Mouse (Mus musculus) spleen, embryonic (tissue): ENCODE results near the gene Clec4g.

Source experiments
- CTCF ChIA-PET: fragments of 350-600 bp; sonication (Branson Sonifier 250); formaldehyde crosslinking; loops from one replicate; lab custom pipeline; 2022; lab: Charles Lee

The Clec4g gene

DNA sequence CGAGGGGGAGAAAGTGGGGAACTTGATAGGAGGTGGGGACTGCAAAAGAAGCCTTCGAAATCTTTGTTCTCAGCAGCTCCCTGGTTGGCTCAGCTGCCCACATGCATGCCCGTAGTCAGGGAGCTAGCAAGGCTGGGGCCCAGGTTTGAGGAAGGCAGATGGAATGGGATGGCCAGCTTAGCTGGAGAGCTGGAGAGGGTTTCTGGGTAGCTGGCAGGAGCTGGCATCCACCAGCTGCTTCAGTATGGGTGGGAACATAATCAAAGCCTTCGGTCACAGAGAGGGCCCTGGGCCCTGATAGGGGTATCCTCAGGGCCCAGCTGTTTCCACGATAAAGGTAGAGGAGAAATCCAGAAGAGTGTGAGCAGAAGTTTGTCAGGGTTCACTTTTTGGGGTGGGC is 38.0 kb downstream of the Clec4g start:
- CTCF ChIA-PET = interaction anchor here (0.7 kb wide), 1 partner anchor 64 kb away, joined by 3 read pairs; no protein-coding TSS in a partner anchor

DNA sequence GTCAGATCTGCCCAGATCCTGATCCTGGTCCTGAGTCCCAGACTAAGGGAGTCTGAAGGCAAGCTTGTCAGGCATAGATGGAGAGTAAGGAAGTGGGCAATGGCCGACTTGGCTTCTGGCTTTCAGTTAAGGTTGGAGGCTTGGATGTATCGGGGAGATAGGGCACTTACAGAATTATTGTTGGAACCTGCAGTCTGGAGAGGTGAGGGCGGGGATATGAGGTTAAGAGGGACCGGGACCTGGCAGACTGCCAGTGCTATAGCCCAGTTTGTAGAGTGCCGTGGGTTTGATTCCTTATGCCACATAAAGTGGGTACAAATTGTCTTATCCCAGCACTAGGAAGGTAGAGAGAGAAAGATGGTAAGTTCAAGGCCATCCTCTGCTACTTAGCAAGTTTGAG is 40.8 kb downstream of the Clec4g start:
- CTCF ChIA-PET = no interaction called here

DNA sequence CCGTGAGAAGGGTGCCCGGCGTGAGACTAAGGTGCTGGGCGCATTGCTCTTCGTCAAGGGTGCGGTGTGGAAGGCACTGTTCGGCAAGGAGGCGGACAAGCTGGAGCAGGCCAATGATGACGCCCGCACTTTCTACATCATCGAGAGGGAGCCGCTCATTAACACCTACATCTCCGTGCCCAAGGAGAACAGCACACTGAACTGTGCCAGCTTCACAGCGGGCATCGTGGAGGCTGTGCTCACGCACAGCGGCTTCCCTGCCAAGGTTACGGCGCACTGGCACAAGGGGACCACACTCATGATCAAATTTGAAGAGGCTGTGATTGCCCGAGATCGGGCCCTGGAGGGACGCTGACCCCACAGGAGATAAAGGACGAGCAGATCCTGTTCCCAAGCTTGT is 41.2 kb downstream of the Clec4g start:
- CTCF ChIA-PET = no interaction called here

GRCm38 (mm10) chr8:3678831-3679230 is 41.6 kb downstream of the Clec4g start:
- CTCF ChIA-PET = no interaction called here

DNA sequence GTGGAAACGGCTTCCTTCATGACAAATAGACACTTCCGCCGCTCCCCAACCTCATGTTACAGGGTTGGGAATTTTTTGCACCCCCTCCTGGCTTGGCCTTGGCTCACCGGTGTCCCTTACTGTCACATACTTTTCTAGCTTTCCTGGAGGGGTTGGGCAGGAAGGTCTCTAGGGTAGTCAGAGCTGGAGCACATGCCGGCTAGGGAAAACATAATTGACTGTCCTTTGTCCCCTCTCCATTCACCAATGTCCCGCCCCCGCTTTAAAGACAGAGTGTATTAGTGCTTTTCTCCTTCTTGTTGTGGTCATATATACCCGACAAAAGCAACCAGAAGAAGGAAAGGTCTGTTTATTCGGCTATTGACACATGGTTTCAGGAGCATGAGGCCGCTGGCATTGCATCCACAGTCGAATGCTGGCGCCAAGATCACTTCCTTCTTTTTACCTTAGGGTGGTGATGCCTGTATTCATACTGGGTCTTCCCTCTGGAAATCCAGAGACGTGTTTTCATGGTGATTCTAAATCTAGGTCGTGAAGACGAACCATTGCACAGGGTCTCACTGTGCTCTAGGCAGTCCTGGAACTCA is 43.4 kb downstream of the Clec4g start:
- CTCF ChIA-PET = no interaction called here

GRCm38 (mm10) chr8:3676131-3676992 is 44.1 kb downstream of the Clec4g start, which contains the start of gene Trappc5:
Gene Trappc5 (plus strand): TSS chr8:3676299.
- CTCF ChIA-PET = no interaction called here

DNA sequence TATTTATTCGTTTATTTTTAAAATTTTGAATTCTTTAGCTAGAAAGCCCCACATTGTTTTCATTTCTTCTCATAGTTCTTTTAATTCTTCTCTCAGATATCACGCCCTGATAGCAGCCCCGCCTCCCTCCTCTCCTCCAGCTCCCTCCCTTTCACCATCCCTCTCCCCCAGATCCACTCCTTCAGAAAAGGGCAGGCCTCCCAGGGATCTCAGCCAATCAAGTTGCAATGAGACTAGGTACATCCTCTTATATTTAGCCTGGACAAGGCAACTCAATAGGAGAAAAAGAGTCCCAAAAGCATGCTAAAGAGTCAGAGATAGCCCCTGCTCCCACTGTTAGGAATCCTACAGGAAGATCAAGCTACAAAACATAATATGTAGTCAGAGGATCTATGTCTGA is 45.8 kb downstream of the Clec4g start:
- CTCF ChIA-PET = interaction anchor here (0.5 to 0.7 kb wide), 2 partner anchors 26 to 34 kb away, joined by 8 read pairs; no protein-coding TSS in a partner anchor

GRCm38 (mm10) chr8:3671980-3672491 is 48.4 kb downstream of the Clec4g start, which contains the start of gene Fcor:
Gene Fcor (minus strand): TSS chr8:3672362.
- CTCF ChIA-PET = interaction anchor here (0.5 to 1.1 kb wide), 6 partner anchors 24 to 320 kb away, joined by 3 to 12 read pairs (median 4); no protein-coding TSS in a partner anchor

DNA sequence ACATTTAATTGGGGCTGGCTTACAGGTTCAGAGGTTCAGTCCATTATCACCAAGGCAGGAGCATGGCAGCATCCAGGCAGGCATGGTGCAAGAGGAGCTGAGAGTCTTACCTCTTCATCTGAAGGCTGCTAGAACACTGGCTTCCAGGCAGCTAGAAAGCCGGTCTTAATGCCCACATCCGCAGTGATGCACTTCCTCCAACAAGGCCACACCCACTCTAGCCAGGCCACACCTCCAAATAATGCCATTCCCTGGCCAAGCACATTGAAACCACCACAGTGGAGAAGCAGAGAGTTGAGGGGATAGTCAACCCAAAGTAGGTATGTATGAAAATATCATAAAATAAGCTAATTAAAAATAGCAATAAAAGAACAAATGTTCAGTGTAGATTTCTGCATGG is 50.1 kb downstream of the Clec4g start:
- CTCF ChIA-PET = interaction anchor here (1.0 kb wide), 1 partner anchor 111 kb away, joined by 3 read pairs; no protein-coding TSS in a partner anchor

- CTCF ChIA-PET = no interaction called here
These were observed 54.9 kb downstream of the Clec4g start, which contains the start of gene Mcemp1 for GRCm38 (mm10) chr8:3665507-3665906. Gene Mcemp1 (plus strand): TSS chr8:3665754.

DNA sequence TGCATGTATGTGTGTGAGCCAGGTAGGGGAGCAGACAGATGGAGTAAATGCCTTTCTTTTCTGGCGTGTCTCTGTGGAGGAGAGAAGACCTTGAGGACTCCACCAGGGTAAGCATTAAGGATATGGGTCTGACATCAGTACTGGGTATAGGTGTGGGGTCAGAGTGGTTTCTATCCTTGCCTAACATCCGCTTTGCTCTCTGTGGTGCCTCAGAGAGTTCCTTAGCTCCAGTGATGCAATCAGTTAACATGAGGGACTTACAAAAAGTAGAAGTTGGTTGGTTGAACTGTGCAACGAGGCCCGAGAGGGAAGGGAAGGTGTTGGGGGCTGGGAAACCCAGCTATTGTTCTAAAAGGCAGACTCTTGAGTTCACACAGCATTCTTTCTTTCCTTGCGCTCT is 56.0 kb downstream of the Clec4g start:
- CTCF ChIA-PET = interaction anchor here (0.6 to 1.1 kb wide), 3 partner anchors 32 to 594 kb away, joined by 3 to 4 read pairs (median 4); no protein-coding TSS in a partner anchor

DNA sequence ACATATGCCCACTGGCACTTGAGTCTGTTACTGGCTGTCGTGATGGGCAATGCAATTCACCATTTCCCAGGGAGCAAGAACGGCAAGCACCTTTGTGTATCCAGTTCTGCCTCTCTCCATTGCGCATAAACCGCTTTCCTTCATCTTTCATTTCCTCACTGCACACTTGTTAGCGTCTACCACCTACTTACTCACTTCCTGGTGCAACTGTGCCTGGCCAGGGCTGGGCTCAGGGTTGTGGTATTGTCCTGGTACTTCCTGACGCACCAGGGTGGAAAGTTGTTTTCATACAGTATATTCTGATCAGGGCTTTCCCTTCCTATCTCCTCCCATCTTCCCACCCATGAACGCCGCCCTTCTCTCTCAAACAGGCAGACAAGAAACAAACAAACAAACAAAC is 59.6 kb downstream of the Clec4g start:
- CTCF ChIA-PET = no interaction called here
